Mouse (Mus musculus) erythroblast, embryonic 14.5 days (primary cell): Measurements from ENCODE around the gene Egln3. TPM values are rescaled to one million over a fixed set of nuclear protein-coding genes. Genes with fewer than 3 reads are reported as not detected.

Experiments
- H3K27me3 ChIP-seq: 2 replicates; pipeline ENCODE4 v1.6.1; 2012; ENCODE audit warnings: inconsistent platforms; ENCODE audit not compliant: control insufficient read depth
- H3K36me3 ChIP-seq: 2 replicates; pipeline ENCODE4 v1.6.1; 2012; ENCODE audit warnings: mild to moderate bottlenecking, inconsistent platforms; ENCODE audit not compliant: control insufficient read depth
- H3K4me1 ChIP-seq: 2 replicates; pipeline ENCODE4 v1.6.1; 2012; ENCODE audit warnings: inconsistent platforms; ENCODE audit not compliant: control insufficient read depth
- H3K4me3 ChIP-seq: replicated peaks from 2 replicates; pipeline ENCODE3; 2012; ENCODE audit warnings: moderate library complexity, mild to moderate bottlenecking, inconsistent platforms
- H3K9me3 ChIP-seq: 2 replicates; pipeline ENCODE4 v1.6.1; 2012; ENCODE audit warnings: low read length, inconsistent platforms, mixed read lengths; ENCODE audit not compliant: control insufficient read depth
- GATA1 ChIP-seq: IDR thresholded peaks from 2 replicates; pipeline ENCODE4 v1.6.1; 2012; ENCODE audit warnings: low read length, inconsistent platforms, mixed read lengths
- TAL1 ChIP-seq: IDR thresholded peaks from 3 replicates; pipeline ENCODE4 v1.6.1; 2012; ENCODE audit warnings: low read length, inconsistent platforms, mixed read lengths
- polyA plus RNA-seq: library from polyadenylated mRNA; stranded (reverse); fragments of >175 nt; gene quantifications from 2 replicates; pipeline ENCODE4 v1.2.3, GENCODE M21; 2012

Gene Egln3
- polyA plus RNA-seq, 1 experiment: not detected

DNA sequence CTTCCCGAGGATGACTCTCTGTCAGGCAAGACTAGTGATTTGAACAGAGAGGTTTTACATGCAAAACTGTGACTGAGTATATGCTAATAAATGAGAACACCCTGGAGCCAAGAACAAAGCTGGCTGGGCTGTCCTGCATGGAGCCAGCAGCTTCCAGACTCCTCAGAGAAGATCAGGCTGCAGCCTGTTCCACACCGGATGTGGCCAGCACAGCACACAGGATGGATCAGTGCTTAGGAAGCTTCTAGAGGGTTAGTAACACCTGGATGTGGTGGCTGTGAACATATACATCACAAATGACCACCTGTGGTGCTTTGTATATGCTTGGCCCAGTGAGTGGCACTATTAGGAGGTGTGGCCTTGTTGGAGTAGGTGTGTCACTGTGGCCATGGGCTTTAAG is 43.4 kb downstream of the Egln3 start:
- Histone ChIP-seq H3K4me1 (peaks cover 45% of the 10 kb centered on the region), H3K27me3 (peaks cover 28% of the 10 kb centered on the region), H3K9me3 (no peaks in the 10 kb centered on the region), H3K36me3 (no peaks in the 10 kb centered on the region), H3K4me3 (no peak overlapping the region)
- TF ChIP-seq TAL1: no peak
- TF ChIP-seq GATA1: no peak

DNA sequence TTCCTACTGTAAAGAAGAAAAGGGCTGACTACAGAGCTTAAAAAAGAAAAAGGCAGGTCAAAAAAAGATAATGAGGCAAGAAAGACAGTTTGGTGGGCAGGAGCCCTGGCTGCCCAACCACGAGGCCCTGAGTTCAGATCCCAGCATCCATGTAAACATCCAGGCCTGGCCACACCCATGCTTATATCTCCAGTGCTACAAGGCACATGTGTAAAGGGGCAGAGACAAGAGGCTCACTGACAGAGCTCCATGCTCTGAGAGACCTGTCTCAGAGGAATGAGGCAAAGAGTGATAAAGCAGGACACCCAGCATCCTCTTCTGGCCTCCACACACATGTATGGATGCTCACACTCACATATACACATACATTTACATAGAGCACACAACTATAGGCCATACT is 48.9 kb downstream of the Egln3 start:
- Histone ChIP-seq H3K9me3 (no peaks in the 10 kb centered on the region), H3K36me3 (no peaks in the 10 kb centered on the region), H3K4me1 (peaks cover 7% of the 10 kb centered on the region), H3K27me3 (no peaks in the 10 kb centered on the region), H3K4me3 (no peak overlapping the region)
- no peak for TF ChIP-seq GATA1
- no peak for TF ChIP-seq TAL1

DNA sequence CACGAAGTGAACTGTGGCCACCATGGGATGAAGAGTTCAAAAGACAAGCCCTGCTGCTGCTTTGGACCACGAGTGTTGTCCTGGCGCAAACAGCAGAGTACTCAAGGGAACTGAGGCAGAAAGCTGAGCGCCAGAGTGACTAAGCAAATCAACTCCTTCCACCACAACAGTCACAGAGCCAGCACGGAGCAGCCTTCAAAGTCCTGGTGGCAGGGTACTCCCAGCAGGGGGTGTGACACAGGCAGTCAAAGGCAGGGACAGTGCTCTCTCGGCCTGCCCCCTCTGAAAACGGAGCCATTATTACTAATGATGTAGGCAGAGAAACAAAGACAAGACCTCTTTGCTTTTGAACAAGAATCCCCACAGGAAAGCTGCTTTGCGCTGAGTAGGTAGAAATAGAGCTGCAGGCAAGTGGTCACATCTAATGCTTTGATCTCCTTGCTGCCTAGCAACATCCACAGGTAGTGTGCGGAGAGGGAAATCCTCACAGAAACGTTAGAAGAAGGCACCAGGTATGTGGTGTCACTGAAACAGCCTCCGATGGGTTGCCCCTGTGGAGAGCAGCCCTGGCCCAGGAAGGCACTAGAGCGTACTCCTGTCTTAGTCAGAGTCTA is 56.6 kb downstream of the Egln3 start:
- Histone ChIP-seq H3K4me1 (no peaks in the 10 kb centered on the region), H3K36me3 (no peaks in the 10 kb centered on the region), H3K4me3 (no peak overlapping the region), H3K9me3 (no peaks in the 10 kb centered on the region), H3K27me3 (no peaks in the 10 kb centered on the region)
- TF ChIP-seq TAL1 (no peak), GATA1 (no peak)
